Mouse (Mus musculus): ENCODE data around the gene Fxn.

- no peak for TF ChIP-seq CTCF (conservative IDR thresholded peaks at IDR 0.05; ENCODE audit: insufficient read depth, insufficient read length, low read depth, low read length)
- TF ChIP-seq POLR2A (IDR thresholded peaks at IDR 0.05; ENCODE audit: low read depth, low read length), result no peak
Measured at GRCm38 (mm10) chr19:24213299-24213698, 67.1 kb downstream of the Fxn start.

All from kidney, adult 2 months (tissue).